Mouse (Mus musculus) liver, embryonic 16.5 days (tissue): ENCODE measurements around the gene Tnc. TPM values are rescaled to one million over a fixed set of nuclear protein-coding genes. Genes with fewer than 3 reads are reported as not detected.

Experiments
- ATAC-seq: fragments of 200-750 bp; cut with Nextera tagmentation; 2 replicates; pipeline ENCODE4 v1.8.0; 2017; ENCODE audit warnings: low read depth, mild to moderate bottlenecking, moderate number of reproducible peaks, moderate library complexity
- H3K27ac ChIP-seq: fragments of 300-500 bp; sonication (generic); 2 replicates; pipeline ENCODE4 v1.5.1; 2014; ENCODE audit warnings: mild to moderate bottlenecking, low read length
- H3K27me3 ChIP-seq: fragments of 300-500 bp; sonication (generic); 2 replicates; pipeline ENCODE4 v1.6.1; 2014; ENCODE audit warnings: low read depth, low read length, mixed read lengths; ENCODE audit not compliant: control insufficient read depth, insufficient read depth
- H3K36me3 ChIP-seq: fragments of 300-500 bp; sonication (generic); 2 replicates; pipeline ENCODE4 v1.6.1; 2014; ENCODE audit warnings: mild to moderate bottlenecking; ENCODE audit not compliant: control insufficient read depth, insufficient read depth
- H3K4me1 ChIP-seq: fragments of 300-500 bp; sonication (generic); 2 replicates; pipeline ENCODE4 v1.6.1; 2014; ENCODE audit warnings: low read depth, low read length, mixed read lengths; ENCODE audit not compliant: control insufficient read depth
- H3K4me2 ChIP-seq: fragments of 300-500 bp; sonication (generic); 2 replicates; pipeline ENCODE4 v1.6.1; 2014; ENCODE audit warnings: low read depth, low read length, mixed read lengths
- H3K4me3 ChIP-seq: fragments of 300-500 bp; sonication (generic); 2 replicates; pipeline ENCODE4 v1.5.1; 2014; ENCODE audit warnings: low read depth, mild to moderate bottlenecking, low read length
- H3K9ac ChIP-seq: fragments of 300-500 bp; sonication (generic); 2 replicates; pipeline ENCODE4 v1.6.1; 2014; ENCODE audit warnings: low read depth, low read length
- H3K9me3 ChIP-seq: fragments of 300-500 bp; sonication (generic); replicated peaks from 2 replicates; pipeline ENCODE4 v1.6.1; 2016; ENCODE audit warnings: low read length; ENCODE audit not compliant: control insufficient read depth
- WGBS: fragments of 180-500 bp; shearing (Covaris S2); extraction: QIAGEN DNeasy Blood & Tissue Kit; methylation state at CpG from one replicate; pipeline ENCODE4 v1.1.7; 2014; ENCODE audit not compliant: insufficient replicate concordance; 5-methylcytosine and 5-hydroxymethylcytosine counted together
- polyA plus RNA-seq: library from polyadenylated mRNA; unstranded; fragments of >200 nt; fragmentation: Nextera tagmentation; extraction: Ambion mirVana; gene quantifications from 2 replicates; pipeline ENCODE4 v1.2.1, GENCODE M21; 2015

The Tnc gene
- polyA plus RNA-seq, 1 experiment from 2014 or later = 3.4 TPM

DNA sequence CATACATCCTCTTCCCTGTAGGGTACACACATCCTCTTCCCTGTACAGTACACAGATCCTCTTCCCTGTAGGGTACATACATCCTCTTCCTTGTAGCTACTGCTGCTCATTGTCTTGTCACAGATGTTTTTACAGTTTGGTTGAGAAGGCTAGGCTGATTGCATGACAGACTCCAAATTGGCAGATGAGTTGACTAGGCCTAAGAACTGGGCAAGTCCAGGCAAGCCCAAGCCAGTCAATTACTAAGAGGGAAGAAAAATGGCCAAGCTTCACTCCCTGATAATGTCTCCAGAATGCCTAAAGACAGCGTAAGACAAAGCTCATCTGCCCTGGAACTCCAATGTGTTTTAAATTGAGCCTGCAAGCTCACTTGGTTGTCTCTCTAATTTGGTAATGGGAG lies 36.9 kb downstream of the Tnc start:
- H3K4me2 ChIP-seq = no peak overlapping the region
- ATAC-seq = no peak
- WGBS = 58% methylated on average over 1 of the region's 1 CpGs
- H3K4me3 ChIP-seq = no peak overlapping the region
- no peak overlapping the region for H3K27ac ChIP-seq
- no peaks in the 10 kb centered on the region for H3K36me3 ChIP-seq
- no peaks in the 10 kb centered on the region for H3K27me3 ChIP-seq
- no peaks in the 10 kb centered on the region for H3K9me3 ChIP-seq
- no peak overlapping the region for H3K9ac ChIP-seq
- H3K4me1 ChIP-seq = no peaks in the 10 kb centered on the region

DNA sequence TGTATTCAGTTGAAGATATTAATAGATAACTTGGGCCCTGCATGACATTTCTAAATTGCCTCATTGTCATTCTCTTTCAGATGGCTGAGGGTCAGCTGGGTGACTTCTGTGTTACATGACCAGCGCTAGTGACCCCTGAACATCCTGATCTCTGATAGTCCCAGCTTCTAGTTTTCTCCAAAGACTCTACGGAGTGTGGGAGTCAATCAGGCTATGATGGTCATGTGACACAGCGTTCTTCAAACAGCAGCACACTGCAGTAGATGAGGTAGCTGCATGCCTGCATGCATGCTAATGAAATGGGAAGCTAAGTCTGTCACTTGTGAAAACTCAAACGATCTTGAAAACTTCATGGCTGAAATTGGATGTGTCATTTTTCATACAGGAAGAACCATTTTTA lies 41.6 kb downstream of the Tnc start:
- Histone ChIP-seq H3K36me3 (no peaks in the 10 kb centered on the region), H3K27ac (no peak overlapping the region), H3K27me3 (no peaks in the 10 kb centered on the region), H3K4me1 (no peaks in the 10 kb centered on the region), H3K4me3 (no peak overlapping the region), H3K9me3 (no peaks in the 10 kb centered on the region), H3K9ac (no peak overlapping the region), H3K4me2 (no peak overlapping the region)
- WGBS = 56% methylated on average over 4 of the region's 4 CpGs
- ATAC-seq = no peak

DNA sequence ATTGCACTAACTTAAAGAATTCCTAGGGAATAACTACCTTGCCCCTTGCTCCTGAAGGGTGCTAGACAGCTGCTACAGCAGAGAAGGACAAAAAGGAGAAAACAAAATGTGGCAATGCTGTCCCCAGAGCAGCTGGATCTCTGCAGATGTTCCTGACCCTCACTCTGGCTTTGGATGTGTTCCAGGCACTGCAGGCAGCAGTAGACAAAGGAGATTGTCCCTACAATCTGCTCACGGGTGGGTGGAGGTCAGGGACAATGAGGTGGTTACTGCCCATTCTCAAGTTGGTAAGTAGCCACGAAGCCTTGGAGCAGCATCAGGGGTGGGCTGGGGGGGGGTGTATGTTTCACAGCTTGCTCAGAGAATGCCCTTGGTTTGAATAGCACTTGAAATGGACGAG lies 43.1 kb downstream of the Tnc start:
- ATAC-seq = no peak
- Histone ChIP-seq H3K27ac (no peak overlapping the region), H3K9ac (no peak overlapping the region), H3K4me3 (no peak overlapping the region), H3K4me1 (no peaks in the 10 kb centered on the region), H3K36me3 (no peaks in the 10 kb centered on the region), H3K27me3 (no peaks in the 10 kb centered on the region), H3K4me2 (no peak overlapping the region), H3K9me3 (no peaks in the 10 kb centered on the region)
- 27% methylated on average over 3 of the region's 3 CpGs for WGBS

DNA sequence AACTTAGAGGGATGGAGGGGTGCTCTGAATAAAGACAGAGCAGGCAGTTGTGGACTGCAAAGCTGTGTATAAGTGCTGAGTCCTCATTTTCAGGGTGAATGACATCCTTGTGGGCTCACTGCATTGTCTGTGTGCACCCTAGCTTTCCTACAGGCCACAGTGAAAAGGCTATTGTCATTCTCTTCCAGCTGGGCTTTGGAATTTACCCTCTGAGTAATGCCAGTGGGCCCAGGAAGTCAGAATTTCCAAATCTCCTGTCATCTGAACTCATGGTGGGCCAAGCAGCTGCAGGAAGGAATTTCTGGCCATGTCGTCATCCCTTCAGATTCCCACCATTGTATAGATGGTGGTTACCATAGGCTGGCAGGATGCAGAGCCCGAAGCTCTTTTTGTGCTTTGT lies 44.6 kb downstream of the Tnc start:
- no peaks in the 10 kb centered on the region for H3K4me1 ChIP-seq
- no peaks in the 10 kb centered on the region for H3K27me3 ChIP-seq
- no peak overlapping the region for H3K4me3 ChIP-seq
- H3K9ac ChIP-seq = no peak overlapping the region
- no peak overlapping the region for H3K4me2 ChIP-seq
- 23% methylated on average over 2 of the region's 2 CpGs for whole genome bisulfite sequencing
- no peak overlapping the region for H3K27ac ChIP-seq
- no peaks in the 10 kb centered on the region for H3K9me3 ChIP-seq
- ATAC-seq = no peak
- H3K36me3 ChIP-seq = no peaks in the 10 kb centered on the region

DNA sequence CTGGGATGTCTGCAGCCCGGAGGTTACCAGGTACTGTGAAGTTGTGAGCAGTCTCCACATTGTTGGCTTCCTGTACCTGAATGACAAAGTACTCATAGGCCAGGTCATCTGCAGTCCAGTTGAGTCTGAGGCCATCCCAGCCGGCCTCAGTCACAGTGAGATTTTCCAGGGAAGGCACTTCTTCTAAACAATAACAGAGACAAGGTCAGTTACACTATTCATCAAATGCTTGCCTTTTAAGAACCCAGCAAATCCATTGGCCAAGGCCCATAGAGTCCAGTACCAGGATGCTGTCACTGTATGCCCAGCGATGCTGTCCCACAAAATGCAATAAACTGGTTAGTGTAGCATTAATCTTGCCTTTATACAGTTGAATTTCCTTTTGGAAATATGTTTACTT lies 46.0 kb downstream of the Tnc start:
- no peak for ATAC-seq
- H3K4me2 ChIP-seq = no peak overlapping the region
- H3K4me1 ChIP-seq = no peaks in the 10 kb centered on the region
- 65% methylated on average over 3 of the region's 3 CpGs for WGBS
- H3K9ac ChIP-seq = no peak overlapping the region
- no peaks in the 10 kb centered on the region for H3K36me3 ChIP-seq
- H3K9me3 ChIP-seq = no peaks in the 10 kb centered on the region
- H3K27me3 ChIP-seq = no peaks in the 10 kb centered on the region
- no peak overlapping the region for H3K27ac ChIP-seq
- no peak overlapping the region for H3K4me3 ChIP-seq

DNA sequence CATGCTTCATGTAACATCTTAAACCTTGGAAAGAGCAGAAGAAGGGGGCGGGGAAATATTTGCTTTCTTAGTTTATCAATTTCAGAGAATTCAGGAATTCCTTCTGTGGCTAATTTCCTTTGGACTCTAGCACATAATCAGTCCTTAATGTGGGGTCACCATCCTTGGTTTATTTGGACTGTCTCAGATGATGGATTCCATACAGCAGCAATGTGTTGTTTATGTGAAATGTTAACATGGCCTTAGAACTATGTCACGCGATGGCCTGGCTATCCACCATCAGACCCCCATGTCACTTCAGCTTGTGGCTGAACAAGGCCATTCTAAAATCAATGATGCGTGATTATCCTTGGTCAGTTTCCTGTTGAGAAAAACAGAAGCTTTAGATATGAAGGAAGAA lies 46.5 kb downstream of the Tnc start:
- Histone ChIP-seq H3K27ac (no peak overlapping the region), H3K9me3 (no peaks in the 10 kb centered on the region), H3K36me3 (no peaks in the 10 kb centered on the region), H3K9ac (no peak overlapping the region), H3K4me2 (no peak overlapping the region), H3K4me1 (no peaks in the 10 kb centered on the region), H3K4me3 (no peak overlapping the region), H3K27me3 (no peaks in the 10 kb centered on the region)
- 73% methylated on average over 4 of the region's 4 CpGs for WGBS
- ATAC-seq = no peak

DNA sequence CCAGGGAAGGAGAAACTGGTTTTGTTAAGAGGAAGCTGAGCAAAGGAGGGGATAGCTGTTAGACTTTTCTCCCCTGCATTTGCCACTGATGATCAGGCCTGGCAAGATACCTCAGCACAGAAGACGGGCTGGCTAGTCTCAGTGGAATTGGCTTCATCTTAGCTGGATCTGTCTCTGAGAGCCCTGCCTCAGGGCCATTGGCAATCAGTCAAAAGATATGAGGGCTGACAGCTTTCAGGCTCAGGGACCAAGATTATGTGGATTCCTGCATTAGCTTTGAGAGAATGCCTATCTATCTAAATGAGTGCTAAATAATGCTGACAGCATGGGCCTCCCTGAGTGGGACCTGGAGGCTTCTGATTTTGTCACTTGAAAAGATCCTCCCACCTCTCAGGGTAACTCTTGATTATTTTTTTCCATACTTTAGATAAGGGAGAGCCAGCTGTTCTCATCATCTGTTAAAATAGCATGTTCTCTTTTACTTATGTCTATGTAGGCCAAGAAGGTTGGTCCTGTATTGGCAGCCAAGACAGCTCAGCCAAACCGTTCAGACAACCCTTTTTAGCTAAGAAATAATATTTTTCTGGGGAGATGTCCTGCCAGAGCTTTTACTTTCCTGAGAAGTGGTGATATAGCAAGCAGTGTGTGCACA lies 53.2 kb downstream of the Tnc start:
- no peaks in the 10 kb centered on the region for H3K4me1 ChIP-seq
- H3K27me3 ChIP-seq = no peaks in the 10 kb centered on the region
- H3K27ac ChIP-seq = no peak overlapping the region
- H3K9me3 ChIP-seq = no peaks in the 10 kb centered on the region
- H3K4me3 ChIP-seq = no peak overlapping the region
- 53% methylated on average over 2 of the region's 2 CpGs for WGBS
- no peak overlapping the region for H3K4me2 ChIP-seq
- H3K9ac ChIP-seq = no peak overlapping the region
- no peaks in the 10 kb centered on the region for H3K36me3 ChIP-seq
- ATAC-seq = no peak

DNA sequence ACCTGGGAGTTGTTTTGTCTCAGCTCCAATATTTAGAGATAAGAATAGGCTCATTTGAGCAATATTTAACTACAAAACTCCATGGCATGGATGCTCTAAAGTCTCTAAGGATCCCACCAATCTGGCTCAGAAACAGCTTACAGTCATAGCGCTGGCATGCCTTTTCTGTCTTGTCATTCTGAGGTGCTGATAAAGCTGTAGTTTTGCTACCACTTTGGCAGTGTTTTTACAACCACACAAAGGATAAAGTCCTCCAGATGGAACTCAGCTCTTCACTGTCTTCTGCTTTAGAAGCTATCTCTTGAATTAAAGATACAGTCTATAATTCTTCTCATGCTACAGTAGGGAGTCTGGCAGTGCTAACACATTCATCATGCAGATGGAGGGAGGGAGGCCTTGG lies 56.6 kb downstream of the Tnc start:
- Histone ChIP-seq H3K9me3 (no peaks in the 10 kb centered on the region), H3K4me3 (no peak overlapping the region), H3K27ac (no peak overlapping the region), H3K9ac (no peak overlapping the region), H3K4me2 (no peak overlapping the region), H3K27me3 (no peaks in the 10 kb centered on the region), H3K36me3 (no peaks in the 10 kb centered on the region), H3K4me1 (no peaks in the 10 kb centered on the region)
- ATAC-seq = no peak
- 67% methylated on average over 1 of the region's 1 CpGs for WGBS

DNA sequence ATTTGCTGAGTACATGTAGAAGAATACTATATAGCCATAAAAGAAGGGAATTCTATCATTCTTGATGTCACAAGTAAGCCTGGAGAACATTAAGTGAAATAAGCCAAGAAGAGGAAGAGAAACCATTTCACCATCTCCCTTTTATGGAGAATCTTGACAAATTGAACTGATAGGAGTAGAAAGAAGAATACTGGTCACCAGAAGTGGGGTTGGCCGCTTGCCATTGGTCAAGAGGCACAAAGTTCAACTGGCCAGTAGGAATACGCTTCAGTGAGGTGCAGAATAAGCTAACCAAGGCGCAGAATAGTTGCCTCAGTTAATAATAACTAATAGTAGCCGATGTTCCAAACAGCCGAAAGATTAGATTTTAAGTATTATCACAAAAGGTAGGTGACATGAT lies 58.7 kb downstream of the Tnc start:
- Histone ChIP-seq H3K27ac (no peak overlapping the region), H3K4me3 (no peak overlapping the region), H3K27me3 (no peaks in the 10 kb centered on the region), H3K9ac (no peak overlapping the region), H3K36me3 (no peaks in the 10 kb centered on the region), H3K4me1 (no peaks in the 10 kb centered on the region), H3K4me2 (no peak overlapping the region), H3K9me3 (no peaks in the 10 kb centered on the region)
- no peak for ATAC-seq
- 67% methylated on average over 5 of the region's 5 CpGs for WGBS
